Mouse (Mus musculus): ENCODE results near the gene 1700069L16Rik.

DNA sequence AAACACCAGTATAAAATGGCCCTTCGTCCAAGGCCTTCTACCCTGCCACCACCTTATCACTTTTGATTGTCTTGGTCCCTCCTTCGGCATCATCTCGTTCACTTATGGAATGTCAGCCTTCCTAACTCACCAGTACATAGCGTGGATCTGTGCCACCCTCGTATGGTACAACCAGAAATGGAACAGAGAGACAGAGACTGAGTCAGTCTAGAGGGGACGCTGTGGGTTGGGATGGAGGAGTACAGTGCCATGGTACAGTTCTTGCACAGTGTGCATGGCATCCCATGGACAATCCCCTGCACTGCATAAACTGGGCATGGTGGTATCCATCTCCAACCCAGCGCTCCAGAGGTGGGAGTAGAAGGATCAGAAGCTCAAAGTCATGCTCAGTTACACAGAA, 4.1 kb upstream of the 1700069L16Rik start:
- TF ChIP-seq CTCF (IDR thresholded peaks at IDR 0.05; ENCODE audit: insufficient read depth, low read depth, low read length): no peak
- no peak for TF ChIP-seq POLR2A (IDR thresholded peaks at IDR 0.05; ENCODE audit: insufficient read depth, low read depth, low read length)

All from olfactory bulb, adult 2 months (tissue).